Mouse (Mus musculus) adipocyte (in vitro differentiated cells): ENCODE measurements at regions not wholly inside any gene's neighbourhood (a gene's known extent, or its start where the extent isn't known, plus 50 kb on each side); places are given as distances from the start of the nearest gene placed in this dataset.

Source experiments
- DNase-seq: peaks from one replicate; pipeline ENCODE4 v3.0.0-alpha.2; 2016; ENCODE audit warnings: low spot score

- DNase-seq: no peak
Measured at GRCm38 (mm10) chr4:124063269-124064100, 145.7 kb upstream of the 4930535I16Rik start.

DNA sequence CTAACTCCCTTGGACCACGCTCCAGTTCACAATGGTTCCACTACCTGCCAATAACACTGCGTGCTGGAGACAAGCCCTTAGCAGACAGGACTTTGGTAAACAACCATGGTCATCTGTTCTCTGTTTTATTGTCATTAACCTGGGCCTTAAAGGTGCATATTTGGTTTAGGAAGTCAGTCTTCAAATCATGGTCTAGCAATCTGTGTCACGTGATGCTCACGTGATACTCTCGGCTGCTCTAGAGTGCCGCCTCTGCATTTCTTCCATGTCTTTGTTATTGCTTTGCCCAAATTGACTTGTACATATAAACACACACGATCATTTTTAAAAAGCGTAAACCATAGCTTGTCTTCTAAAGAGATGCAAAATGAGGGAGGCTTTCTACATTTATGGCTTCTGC lies 139.8 kb upstream of the 4930535I16Rik start:
- no peak for DNase-seq

DNA sequence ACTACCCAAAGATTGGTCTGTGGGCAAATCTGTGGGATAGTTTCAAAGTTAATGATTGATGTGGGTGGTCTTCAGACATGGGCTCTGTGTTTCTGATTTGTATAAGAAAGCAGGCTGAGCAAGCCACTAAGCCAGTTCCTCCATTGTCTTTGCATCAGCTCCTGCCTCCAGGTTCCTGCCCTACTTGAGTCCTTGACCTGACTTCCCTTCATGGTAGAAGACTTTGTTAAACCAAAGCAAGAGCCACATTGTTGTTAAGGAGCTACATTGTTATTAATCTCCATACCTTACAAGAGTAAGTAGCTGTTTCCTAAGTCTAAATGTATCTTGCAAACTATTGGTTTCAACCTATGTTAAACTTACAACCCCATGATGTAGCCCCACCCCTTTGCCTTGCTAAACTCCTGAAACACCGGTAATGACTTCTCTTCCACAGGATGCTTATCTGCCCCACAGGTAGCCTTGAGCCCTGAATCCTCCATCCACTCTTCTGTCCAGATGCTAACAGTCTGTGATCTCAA lies 136.5 kb upstream of the 4930535I16Rik start:
- no peak for DNase-seq

DNA sequence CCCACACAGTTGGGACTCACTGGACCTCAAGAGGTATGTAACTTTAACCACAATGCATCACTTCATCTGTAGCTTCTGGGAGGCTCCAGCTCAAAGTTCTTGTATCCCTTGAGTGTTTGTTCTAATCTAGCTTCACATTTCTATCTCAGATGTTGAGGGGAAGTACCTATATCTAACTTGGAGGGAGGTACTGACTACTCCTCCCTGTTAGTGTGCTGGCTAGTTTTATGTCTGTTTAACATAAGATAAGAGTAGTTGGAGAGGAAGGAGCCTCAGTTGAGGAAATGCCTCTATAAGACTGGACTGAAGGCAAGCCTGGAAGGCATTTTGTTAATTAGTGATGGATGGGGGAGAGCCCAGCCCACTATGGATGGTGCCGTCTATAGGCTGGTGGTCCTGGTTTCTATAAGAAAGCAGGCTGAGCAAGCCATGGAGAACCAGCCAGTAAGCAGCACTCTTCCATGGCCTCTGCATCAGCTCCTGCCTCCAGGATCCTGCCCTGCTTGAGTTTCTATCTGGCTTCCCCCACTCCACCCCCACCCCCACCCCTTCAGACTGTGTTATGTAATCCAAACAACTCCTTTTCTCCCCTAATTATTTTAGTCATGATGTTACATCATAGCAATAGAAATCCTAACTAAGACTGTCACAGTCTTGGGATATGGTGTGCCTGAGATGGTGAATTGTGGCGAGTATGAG lies 135.7 kb upstream of the 4930535I16Rik start:
- DNase-seq: no peak

DNA sequence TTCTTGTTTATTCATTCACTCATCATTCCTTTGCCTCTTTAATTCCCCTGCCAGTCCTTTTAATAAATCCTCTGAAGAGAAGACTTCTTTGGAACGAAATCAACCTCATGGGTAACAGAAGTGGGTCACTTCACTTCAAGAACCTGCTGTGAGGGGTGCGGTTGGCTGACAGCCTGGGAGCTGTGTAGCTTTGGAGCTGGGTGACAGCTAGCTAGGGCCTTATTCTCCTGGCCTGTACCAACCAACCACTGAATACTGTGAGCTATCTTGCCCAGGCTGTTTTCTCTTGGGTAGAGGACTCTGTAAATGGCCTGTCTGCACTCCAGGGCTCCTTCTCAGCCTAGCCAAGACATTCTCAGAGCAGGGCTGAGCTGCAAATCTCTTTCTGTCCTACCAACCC lies 134.6 kb upstream of the 4930535I16Rik start:
- no peak for DNase-seq

GRCm38 (mm10) chr4:124048348-124048831 lies 130.6 kb upstream of the 4930535I16Rik start:
- no peak for DNase-seq

DNA sequence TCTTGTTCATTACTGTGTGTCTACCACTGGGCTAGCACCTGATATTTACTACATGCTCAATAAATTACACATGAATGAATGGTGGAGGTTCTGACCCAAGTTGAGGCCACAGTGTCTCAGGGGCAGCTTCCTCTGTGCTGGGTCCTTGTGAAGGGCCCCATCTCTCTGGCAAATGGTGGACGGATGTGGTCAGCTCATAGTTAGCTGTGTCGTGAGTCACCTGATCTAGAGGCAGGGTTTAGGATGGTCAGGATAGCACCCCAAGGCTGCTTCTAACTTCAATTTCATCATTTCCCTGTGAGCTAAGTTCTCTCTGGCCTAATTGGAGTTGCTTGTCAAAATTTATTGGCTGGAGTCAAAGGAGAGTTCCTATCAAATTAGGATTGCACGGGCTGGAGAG lies 130.1 kb upstream of the 4930535I16Rik start:
- DNase-seq: no peak

DNA sequence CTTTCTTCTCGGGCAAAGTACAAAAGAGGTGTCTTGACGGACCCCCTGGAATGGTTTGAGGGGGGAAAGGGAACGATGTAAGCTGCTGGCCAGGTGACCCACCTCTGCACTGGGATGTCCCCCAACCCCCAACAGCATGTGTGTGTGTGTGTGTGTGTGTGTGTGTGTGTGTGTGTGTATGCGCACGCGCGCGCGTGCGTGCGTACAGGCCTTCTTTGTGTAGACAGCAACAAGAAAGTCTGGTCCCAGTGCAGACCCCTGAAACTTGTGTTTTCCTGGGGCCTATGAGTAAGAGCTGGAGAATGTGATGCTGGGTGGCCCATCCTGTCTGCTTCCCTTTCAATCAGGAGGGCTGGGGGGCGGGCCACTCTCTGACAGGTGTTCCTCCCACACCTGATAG lies 118.7 kb upstream of the 4930535I16Rik start:
- no peak for DNase-seq

DNA sequence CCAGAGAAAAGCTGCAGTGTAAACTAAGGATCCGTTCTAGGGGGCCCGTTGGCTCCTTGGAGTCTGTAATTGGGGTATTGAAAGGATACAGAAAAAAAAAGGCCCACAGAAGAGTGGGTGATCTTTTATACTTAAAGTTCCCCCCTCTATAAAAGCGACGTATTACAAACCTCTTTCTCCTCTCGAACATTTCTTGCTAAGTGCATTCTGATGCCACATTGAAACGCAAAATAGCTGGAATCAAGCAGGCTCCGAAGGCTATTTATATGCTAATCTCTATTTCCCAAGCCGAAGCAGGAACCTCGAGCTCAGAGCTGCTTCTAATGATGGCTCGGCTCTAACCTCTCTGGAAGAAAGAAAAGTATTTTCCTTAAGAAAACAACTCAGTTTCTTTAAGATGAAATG lies 117.8 kb upstream of the 4930535I16Rik start:
- DNase-seq: no peak

- no peak for DNase-seq
Measured at GRCm38 (mm10) chr4:124035192-124035591, 117.4 kb upstream of the 4930535I16Rik start.

GRCm38 (mm10) chr4:124028061-124028460 lies 110.2 kb upstream of the 4930535I16Rik start:
- DNase-seq: no peak

DNA sequence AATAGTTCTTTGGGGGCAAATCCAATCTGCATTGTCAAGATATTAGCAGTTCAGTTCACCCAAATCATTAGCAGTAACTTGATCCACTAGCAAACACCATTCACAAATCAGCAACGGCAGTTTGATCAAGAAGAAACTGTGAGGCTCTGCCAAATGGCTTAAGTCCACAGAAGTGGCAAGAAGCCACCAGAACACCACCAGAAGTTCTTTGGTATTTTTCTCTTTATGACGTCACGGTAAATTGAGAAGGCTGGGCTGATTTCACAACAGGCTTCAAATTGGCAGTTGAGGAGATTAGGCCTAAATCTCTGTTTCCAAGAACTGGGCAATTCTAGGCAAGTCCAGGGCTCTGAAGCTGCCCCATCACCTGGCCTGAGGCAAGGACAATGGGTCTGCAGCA lies 98.6 kb upstream of the 4930535I16Rik start:
- peak; percentile 14 for DNase-seq

GRCm38 (mm10) chr4:124015323-124015722 lies 97.5 kb upstream of the 4930535I16Rik start:
- DNase-seq: no peak

DNA sequence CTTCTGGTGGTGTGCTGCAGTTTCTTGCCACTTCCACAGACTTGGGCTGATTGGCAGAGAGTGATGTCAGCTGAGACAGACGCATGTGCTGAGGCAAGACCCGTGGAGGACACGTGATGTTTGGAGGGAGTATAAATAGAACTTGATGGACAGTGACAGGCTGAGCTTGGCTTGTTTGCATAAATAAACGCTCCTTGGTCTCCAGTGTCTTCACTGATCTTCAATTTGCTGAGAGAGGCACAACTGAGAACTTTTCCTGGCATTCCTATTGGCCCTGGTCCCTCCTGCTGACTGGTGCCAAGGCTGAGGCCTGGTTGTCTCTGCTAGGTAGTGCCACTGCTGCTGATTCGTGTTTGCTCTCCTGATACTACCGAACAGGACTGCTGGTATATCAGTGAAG lies 94.6 kb upstream of the 4930535I16Rik start:
- DNase-seq: peak; percentile 4

GRCm38 (mm10) chr4:124008725-124009124 lies 90.9 kb upstream of the 4930535I16Rik start:
- DNase-seq: no peak

DNA sequence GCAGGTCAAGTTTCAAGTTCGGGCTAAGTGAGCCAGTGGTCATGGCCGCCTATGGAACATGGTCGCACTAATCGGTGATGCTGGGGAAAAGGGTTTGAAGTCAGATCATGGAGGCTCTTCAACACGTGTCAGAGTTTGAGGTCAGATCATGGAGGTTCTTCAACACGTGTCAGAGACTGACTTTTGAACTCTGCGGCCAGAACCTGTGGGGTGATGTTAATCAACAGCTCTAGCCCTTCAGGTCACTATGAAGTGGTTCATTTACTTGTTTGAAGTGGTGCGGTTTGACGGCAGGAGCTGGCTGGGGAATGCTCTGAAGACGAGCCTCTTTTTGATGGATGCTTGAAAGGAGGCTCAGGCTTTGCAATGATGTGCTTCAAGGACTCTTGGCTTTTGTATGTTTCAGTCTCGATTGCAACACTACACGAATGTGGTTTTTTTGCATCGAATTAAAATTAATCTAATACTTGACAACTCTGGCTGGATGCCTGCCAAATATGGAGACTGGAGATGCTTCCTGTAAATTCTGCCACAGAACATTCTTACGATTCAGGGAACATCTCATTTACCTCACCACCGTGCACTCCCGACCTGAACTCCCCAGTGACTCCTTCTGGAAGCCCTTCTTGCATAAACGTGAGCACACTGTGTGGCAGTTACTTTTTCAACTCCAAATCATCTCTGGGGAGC lies 87.9 kb upstream of the 4930535I16Rik start:
- no peak for DNase-seq

GRCm38 (mm10) chr4:124002760-124003159 lies 84.9 kb upstream of the 4930535I16Rik start:
- DNase-seq: no peak

GRCm38 (mm10) chr4:124002105-124002504 lies 84.3 kb upstream of the 4930535I16Rik start:
- no peak for DNase-seq

DNA sequence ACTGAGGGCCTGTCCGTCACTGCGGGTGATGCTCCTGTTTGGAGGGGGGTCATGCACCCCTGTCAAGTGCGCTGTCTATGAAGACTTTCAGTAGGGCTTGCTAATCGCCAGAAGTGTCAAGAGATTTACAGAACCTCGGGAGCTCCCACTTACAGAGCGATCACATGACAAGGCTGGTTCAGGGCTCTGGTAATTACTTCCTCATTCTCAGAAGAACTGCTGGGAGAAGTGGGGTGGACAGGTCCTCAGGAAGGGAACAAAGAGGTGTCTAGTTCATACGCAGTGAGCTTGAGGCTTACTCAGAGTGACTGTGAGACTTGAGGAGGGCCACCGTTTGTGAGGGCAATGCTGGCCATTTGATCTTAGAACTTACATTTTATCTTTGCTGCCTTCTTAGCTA lies 78.0 kb upstream of the 4930535I16Rik start:
- DNase-seq: no peak

GRCm38 (mm10) chr4:123991223-123991622 lies 73.4 kb upstream of the 4930535I16Rik start:
- no peak for DNase-seq

DNA sequence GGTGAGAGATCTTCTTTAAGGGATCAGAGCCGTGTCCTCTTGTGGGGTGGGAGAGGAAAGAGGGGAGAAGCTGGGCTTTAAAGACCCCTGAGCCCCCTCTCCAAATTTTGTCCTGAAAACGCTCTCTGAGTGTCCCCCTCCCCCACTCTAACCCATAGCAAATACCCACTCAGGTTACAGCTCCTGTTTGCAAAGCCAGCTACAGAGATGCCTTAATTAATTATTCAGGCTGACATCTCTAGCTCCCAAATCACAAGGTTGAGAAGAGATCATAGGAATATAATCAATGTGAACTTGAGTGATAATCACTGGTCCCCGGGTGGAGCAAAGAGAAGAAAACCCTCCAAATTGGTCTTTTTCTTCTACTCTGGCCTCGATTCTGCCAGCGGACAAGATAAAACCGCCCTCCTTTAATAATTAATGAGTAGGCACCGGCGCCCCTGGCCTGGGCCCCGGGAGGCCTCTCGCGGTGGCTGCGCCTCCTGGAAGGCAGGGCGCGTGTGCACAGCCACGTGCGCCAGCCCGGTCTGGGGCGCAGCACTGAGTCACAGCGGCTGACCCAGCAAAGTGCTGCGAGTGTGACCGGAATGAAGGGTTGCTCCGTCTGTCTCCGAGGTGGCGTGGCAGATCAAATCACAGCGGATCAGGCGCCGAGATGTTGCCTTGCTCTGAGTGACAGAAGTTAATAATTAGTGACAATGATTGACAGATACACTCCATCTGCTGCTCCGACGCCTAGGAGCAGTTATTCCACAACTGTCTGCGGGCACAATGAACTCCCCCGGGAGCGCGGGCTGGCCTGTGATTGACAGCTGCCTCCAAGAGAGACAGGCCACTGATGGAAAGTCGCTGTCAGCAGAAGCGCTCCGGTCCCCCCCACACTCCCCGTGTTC lies 72.7 kb upstream of the 4930535I16Rik start:
- no peak for DNase-seq
